ENCODE assay signal across 8 mouse cellular contexts in genomic region chr2:32708643-32709042, GRCm38 (mm10). TPM values are rescaled to one million over a fixed set of nuclear protein-coding genes. Genes with fewer than 3 reads are reported as not detected.
A peak's percentile ranks its signal among the peaks of the same experiment; 100 is the strongest.
DNase-seq lines count a peak whose midpoint lies in the region; ATAC-seq and TF ChIP-seq lines count a peak whose summit lies in the region.

No protein-coding gene starts in this region.

- intact Hi-C loops in left cerebral cortex, adult 2 months (cut with DNase I), result no loop called here

- peak; percentile 75 for DNase-seq in forebrain, embryonic 10.5 days (ENCODE audit: extremely low spot score, low spot score)
- DNase-seq in left cerebral cortex, adult 2 months (ENCODE audit: extremely low spot score in 1 of 2, low spot score in 2 of 2), result peak in 1 of 2 experiments; percentile 47
- no peak for DNase-seq in left cerebral cortex, adult 9 months (ENCODE audit: low spot score in 2 of 2)
- DNase-seq in Muller cell, postnatal 12 days (ENCODE audit: inconsistent ontology term), result peak; percentile 50
- DNase-seq in retina, postnatal 1 day, result peak; percentile 90
- DNase-seq in kidney, postnatal 14 days, result no peak

- no peak overlapping the region for H3K4me3 ChIP-seq in forebrain, embryonic 10.5 days
- no peak overlapping the region for H3K4me3 ChIP-seq in forebrain, embryonic 13.5 days
- H3K4me3 ChIP-seq in left cerebral cortex, adult 2 months, result no peak overlapping the region
- no peak overlapping the region for H3K4me3 ChIP-seq in embryonic fibroblast, embryonic 13.5 days (ENCODE audit: insufficient read depth, low read length)

- TF ChIP-seq CTCF in left cerebral cortex, adult 2 months (IDR thresholded peaks at IDR 0.05), result peak; percentile 93
- TF ChIP-seq CTCF in embryonic fibroblast, embryonic 13.5 days (IDR thresholded peaks at IDR 0.05; ENCODE audit: borderline replicate concordance, insufficient read depth, low read length), result peak; percentile 48; the same call in 1 of the 2 replicates

- no peak overlapping the region for H3K27ac ChIP-seq in forebrain, embryonic 10.5 days
- H3K27ac ChIP-seq in forebrain, embryonic 13.5 days, result no peak overlapping the region
- no peak overlapping the region for H3K27ac ChIP-seq in left cerebral cortex, adult 2 months
- no peak overlapping the region for H3K27ac ChIP-seq in embryonic fibroblast, embryonic 13.5 days (ENCODE audit: insufficient read depth, low read length)

- no peak for TF ChIP-seq POLR2A in embryonic fibroblast, embryonic 13.5 days (IDR thresholded peaks at IDR 0.05; ENCODE audit: low read depth, low read length)

- peaks cover 31% of the 10 kb centered on the region for H3K4me1 ChIP-seq in forebrain, embryonic 10.5 days
- peaks cover 11% of the 10 kb centered on the region for H3K4me1 ChIP-seq in forebrain, embryonic 13.5 days
- peaks cover 4% of the 10 kb centered on the region; the same call in 1 of the 2 replicates for H3K4me1 ChIP-seq in embryonic fibroblast, embryonic 13.5 days (ENCODE audit: control insufficient read depth, insufficient read depth, low read length)

- 53% methylated on average over 3 of the region's 3 CpGs for WGBS in forebrain, embryonic 10.5 days
- WGBS in forebrain, embryonic 13.5 days, result 40% methylated on average over 3 of the region's 3 CpGs

- ATAC-seq in forebrain, embryonic 13.5 days, result no peak

- peaks cover 79% of the 10 kb centered on the region for H3K36me3 ChIP-seq in forebrain, embryonic 10.5 days (replicated peaks)
- peaks cover 73% of the 10 kb centered on the region for H3K36me3 ChIP-seq in forebrain, embryonic 13.5 days (ENCODE audit: poor library complexity, severe bottlenecking)

- no peak overlapping the region for H3K9ac ChIP-seq in forebrain, embryonic 13.5 days

- no peaks in the 10 kb centered on the region for H3K27me3 ChIP-seq in forebrain, embryonic 10.5 days (ENCODE audit: poor library complexity, severe bottlenecking)
- H3K27me3 ChIP-seq in forebrain, embryonic 13.5 days, result no peaks in the 10 kb centered on the region

- no peaks in the 10 kb centered on the region for H3K9me3 ChIP-seq in forebrain, embryonic 10.5 days
- H3K9me3 ChIP-seq in forebrain, embryonic 13.5 days (replicated peaks), result no peaks in the 10 kb centered on the region

- no peak overlapping the region for H3K4me2 ChIP-seq in forebrain, embryonic 13.5 days

RNA-seq across cellular contexts. Expression of gene Cdk9, which starts 4.2 kb away (rescaled TPM):
- 135 and 139 TPM in 2 replicates for polyA plus RNA-seq in forebrain, embryonic 10.5 days (2016; fragmentation: Nextera tagmentation; extraction: Ambion mirVana)
- polyA plus RNA-seq in forebrain, embryonic 13.5 days (2015; fragmentation: Nextera tagmentation; extraction: Ambion mirVana), result 90.3 and 99.9 TPM in 2 replicates
- 100 to 1,000 TPM; 129 to 134 TPM for total RNA-seq in left cerebral cortex, adult 2 months (2021)
- polyA plus RNA-seq in embryonic fibroblast, embryonic 13.5 days (2011; ENCODE audit: insufficient read length, low read depth, missing spikeins), result 77.9 and 82.0 TPM in 2 replicates

RNA-seq across cellular contexts. Expression of gene Fpgs, which starts 4.7 kb away (rescaled TPM):
- polyA plus RNA-seq in forebrain, embryonic 10.5 days (2016; fragmentation: Nextera tagmentation; extraction: Ambion mirVana), result 27.4 and 29.5 TPM in 2 replicates
- polyA plus RNA-seq in forebrain, embryonic 13.5 days (2015; fragmentation: Nextera tagmentation; extraction: Ambion mirVana), result 14.2 and 15.7 TPM in 2 replicates
- total RNA-seq in left cerebral cortex, adult 2 months (2021), result 10 to 100 TPM in 1 of 2 experiments, 1 to 10 TPM in 1; 9.4 to 10.5 TPM
- 20.2 and 26.4 TPM in 2 replicates for polyA plus RNA-seq in embryonic fibroblast, embryonic 13.5 days (2011; ENCODE audit: insufficient read length, low read depth, missing spikeins)

RNA-seq across cellular contexts. Expression of gene Sh2d3c, which starts 12.2 kb away (rescaled TPM):
- polyA plus RNA-seq in forebrain, embryonic 10.5 days (2016; fragmentation: Nextera tagmentation; extraction: Ambion mirVana), result 28.6 and 30.2 TPM in 2 replicates
- 23.5 and 29.2 TPM in 2 replicates for polyA plus RNA-seq in forebrain, embryonic 13.5 days (2015; fragmentation: Nextera tagmentation; extraction: Ambion mirVana)
- total RNA-seq in left cerebral cortex, adult 2 months (2021), result 10 to 100 TPM; 31.1 to 42.5 TPM
- 2.1 and 2.6 TPM in 2 replicates for polyA plus RNA-seq in embryonic fibroblast, embryonic 13.5 days (2011; ENCODE audit: insufficient read length, low read depth, missing spikeins)

RNA-seq across cellular contexts. Expression of gene 6330409D20Rik, which starts 32.2 kb away (rescaled TPM):
- polyA plus RNA-seq in forebrain, embryonic 10.5 days (2016; fragmentation: Nextera tagmentation; extraction: Ambion mirVana), result 0.69 and 1.2 TPM in 2 replicates
- polyA plus RNA-seq in forebrain, embryonic 13.5 days (2015; fragmentation: Nextera tagmentation; extraction: Ambion mirVana), result 1.6 and 2.5 TPM in 2 replicates
- total RNA-seq in left cerebral cortex, adult 2 months (2021), result 1 to 10 TPM; 1.6 to 2.2 TPM
- polyA plus RNA-seq in embryonic fibroblast, embryonic 13.5 days (2011; ENCODE audit: insufficient read length, low read depth, missing spikeins), result not detected in 2 replicates

RNA-seq across cellular contexts. Expression of gene Tor2a, which starts 48.4 kb away (rescaled TPM):
- 54.0 and 54.9 TPM in 2 replicates for polyA plus RNA-seq in forebrain, embryonic 10.5 days (2016; fragmentation: Nextera tagmentation; extraction: Ambion mirVana)
- polyA plus RNA-seq in forebrain, embryonic 13.5 days (2015; fragmentation: Nextera tagmentation; extraction: Ambion mirVana), result 55.8 and 62.2 TPM in 2 replicates
- 10 to 100 TPM; 30.4 to 30.7 TPM for total RNA-seq in left cerebral cortex, adult 2 months (2021)
- polyA plus RNA-seq in embryonic fibroblast, embryonic 13.5 days (2011; ENCODE audit: insufficient read length, low read depth, missing spikeins), result 26.1 and 36.6 TPM in 2 replicates

Comparison
In these comparisons a context has a peak if more than half of its experiments do, and no peak if none do; other contexts are left out.
1. DNase-seq: peak in forebrain, embryonic 10.5 days (single experiment), Muller cell, postnatal 12 days (single experiment) and retina, postnatal 1 day (single experiment); none in left cerebral cortex, adult 9 months (0 of 2) and kidney, postnatal 14 days (single experiment).